Mouse (Mus musculus) cerebellum, adult 2 months (tissue): ENCODE measurements around the gene Wars2.

Source experiments
- CTCF ChIP-seq: fragments of 200-500 bp; IDR thresholded peaks from 2 replicates; pipeline ENCODE4 v1.5.1; 2011; ENCODE audit warnings: low read depth, mild to moderate bottlenecking, control low read depth, low read length, moderate library complexity, borderline replicate concordance; ENCODE audit not compliant: insufficient read depth
- POLR2A ChIP-seq: fragments of 200-500 bp; IDR thresholded peaks from 2 replicates; pipeline ENCODE4 v1.6.1; 2011; ENCODE audit warnings: low read length, control low read depth, borderline replicate concordance; ENCODE audit not compliant: insufficient read depth

GRCm38 (mm10) chr3:99184373-99184772 lies 43.5 kb downstream of the Wars2 start:
- TF ChIP-seq CTCF = no peak
- TF ChIP-seq POLR2A = no peak
